Mouse (Mus musculus) limb, embryonic 15.5 days (tissue): ENCODE results near the gene Myo1d. TPM values are rescaled to one million over a fixed set of nuclear protein-coding genes. Genes with fewer than 3 reads are reported as not detected.
"Not testable (repeated sequence)": the region's sequence is repeated elsewhere in the genome, so short reads cannot be mapped to it uniquely, and the experiment has no call there.

Experiments used
- ATAC-seq: fragments of 200-750 bp; cut with Nextera tagmentation; 2 replicates; pipeline ENCODE4 v1.8.0; 2017; ENCODE audit warnings: low read depth, moderate TSS enrichment; ENCODE audit not compliant: insufficient number of reproducible peaks, low FRiP score, low TSS enrichment
- H3K27ac ChIP-seq: fragments of 300-500 bp; sonication (generic); 2 replicates; pipeline ENCODE4 v1.5.1; 2015; ENCODE audit warnings: moderate library complexity, mild to moderate bottlenecking, inconsistent platforms
- H3K27me3 ChIP-seq: fragments of 300-500 bp; sonication (generic); 2 replicates; pipeline ENCODE4 v1.6.1; 2015; ENCODE audit warnings: inconsistent platforms
- H3K36me3 ChIP-seq: fragments of 300-500 bp; sonication (generic); 2 replicates; pipeline ENCODE4 v1.6.1; 2015; ENCODE audit warnings: inconsistent platforms
- H3K4me1 ChIP-seq: fragments of 300-500 bp; sonication (generic); 2 replicates; pipeline ENCODE4 v1.6.1; 2015; ENCODE audit warnings: inconsistent platforms
- H3K4me2 ChIP-seq: fragments of 300-500 bp; sonication (generic); 2 replicates; pipeline ENCODE4 v1.6.1; 2015; ENCODE audit warnings: mild to moderate bottlenecking, inconsistent platforms
- H3K4me3 ChIP-seq: fragments of 300-500 bp; sonication (generic); 2 replicates; pipeline ENCODE4 v1.5.1; 2015; ENCODE audit warnings: mild to moderate bottlenecking, inconsistent platforms
- H3K9ac ChIP-seq: fragments of 300-500 bp; sonication (generic); 2 replicates; pipeline ENCODE4 v1.6.1; 2015; ENCODE audit warnings: inconsistent platforms
- H3K9me3 ChIP-seq: fragments of 300-500 bp; sonication (generic); 2 replicates; pipeline ENCODE4 v1.6.1; 2016; ENCODE audit warnings: inconsistent platforms
- WGBS: fragments of 180-500 bp; shearing (Covaris S2); methylation state at CpG from one replicate; pipeline ENCODE4 v1.1.7; 2015; 5-methylcytosine and 5-hydroxymethylcytosine counted together
- polyA plus RNA-seq: library from polyadenylated mRNA; unstranded; fragments of >200 nt; fragmentation: Nextera tagmentation; extraction: Ambion mirVana; gene quantifications from 2 replicates; pipeline ENCODE4 v1.2.1, GENCODE M21; 2015

Myo1d gene
- polyA plus RNA-seq, 1 experiment from 2014 or later = 10.3 TPM

GRCm38 (mm10) chr11:80463605-80464130 is 316.2 kb downstream of the Myo1d start:
- not testable (repeated sequence) for H3K9ac ChIP-seq, H3K4me2 ChIP-seq, H3K4me3 ChIP-seq, H3K27ac ChIP-seq, H3K27me3 ChIP-seq, H3K4me1 ChIP-seq, H3K9me3 ChIP-seq, ATAC-seq
- WGBS = 85% methylated on average over 4 of the region's 4 CpGs
- peaks cover 85% of the 10 kb centered on the region for H3K36me3 ChIP-seq

- no peak for ATAC-seq
- Histone ChIP-seq H3K9ac (no peak overlapping the region), H3K4me3 (no peak overlapping the region), H3K4me1 (no peaks in the 10 kb centered on the region), H3K36me3 (peaks cover 60% of the 10 kb centered on the region), H3K27ac (no peak overlapping the region), H3K9me3 (no peaks in the 10 kb centered on the region), H3K27me3 (no peaks in the 10 kb centered on the region), H3K4me2 (no peak overlapping the region)
- 94% methylated on average over 1 of the region's 1 CpGs for WGBS
Measured at GRCm38 (mm10) chr11:80453198-80453597, 326.6 kb downstream of the Myo1d start.

GRCm38 (mm10) chr11:80452242-80452641 is 327.6 kb downstream of the Myo1d start:
- 91% methylated on average over 3 of the region's 3 CpGs for WGBS
- H3K4me2 ChIP-seq = no peak overlapping the region
- no peaks in the 10 kb centered on the region for H3K4me1 ChIP-seq
- no peaks in the 10 kb centered on the region for H3K9me3 ChIP-seq
- H3K27ac ChIP-seq = no peak overlapping the region
- H3K27me3 ChIP-seq = no peaks in the 10 kb centered on the region
- H3K9ac ChIP-seq = no peak overlapping the region
- no peak for ATAC-seq
- H3K4me3 ChIP-seq = no peak overlapping the region
- H3K36me3 ChIP-seq = peaks cover 58% of the 10 kb centered on the region

- Histone ChIP-seq H3K9ac (no peak overlapping the region), H3K27ac (no peak overlapping the region), H3K4me1 (no peaks in the 10 kb centered on the region), H3K4me3 (no peak overlapping the region), H3K4me2 (no peak overlapping the region), H3K9me3 (no peaks in the 10 kb centered on the region), H3K36me3 (peaks cover 57% of the 10 kb centered on the region), H3K27me3 (no peaks in the 10 kb centered on the region)
- WGBS = 95% methylated on average over 2 of the region's 2 CpGs
- ATAC-seq = no peak
Measured at GRCm38 (mm10) chr11:80449859-80450258, 330.0 kb downstream of the Myo1d start.

GRCm38 (mm10) chr11:80446916-80447315 is 332.9 kb downstream of the Myo1d start:
- peaks cover 51% of the 10 kb centered on the region for H3K36me3 ChIP-seq
- no peak overlapping the region for H3K4me3 ChIP-seq
- no peaks in the 10 kb centered on the region for H3K9me3 ChIP-seq
- H3K4me1 ChIP-seq = no peaks in the 10 kb centered on the region
- no peak overlapping the region for H3K27ac ChIP-seq
- no peak overlapping the region for H3K9ac ChIP-seq
- no peaks in the 10 kb centered on the region for H3K27me3 ChIP-seq
- no peak for ATAC-seq
- 93% methylated on average over 3 of the region's 3 CpGs for WGBS
- H3K4me2 ChIP-seq = no peak overlapping the region

Other genes starting within 250 kb of the Myo1d start
- gene Tmem98, start 30.1 kb upstream of the Myo1d start, polyA plus RNA-seq = 60.2 and 63.9 TPM in 2 replicates
- gene Spaca3, start 78.3 kb upstream of the Myo1d start, polyA plus RNA-seq = not detected in 2 replicates